Mouse (Mus musculus): Measurements from ENCODE around the gene Olfr360. TPM values are rescaled to one million over a fixed set of nuclear protein-coding genes. Genes with fewer than 3 reads are reported as not detected.

Gene Olfr360
- polyA plus RNA-seq (2015; fragmentation: Nextera tagmentation; extraction: Ambion mirVana) = not detected in 2 replicates

DNA sequence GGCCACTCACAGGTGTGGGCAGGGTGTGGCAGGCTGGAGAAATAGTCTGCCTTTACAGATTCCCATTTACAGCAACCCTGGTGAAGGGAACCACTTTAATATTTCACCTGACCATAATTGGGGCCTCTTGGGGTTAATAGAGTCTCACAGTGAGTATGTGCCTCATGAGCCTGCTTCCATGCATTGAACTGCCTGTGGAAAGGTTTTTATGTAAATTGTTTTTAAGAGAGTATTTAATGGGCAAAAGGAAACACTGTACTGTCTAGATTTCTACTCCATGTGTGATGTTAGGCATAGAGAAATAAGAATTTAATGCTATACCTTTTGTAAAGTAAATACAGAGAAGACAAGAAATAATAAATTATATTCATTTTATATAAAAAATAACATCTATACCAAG, at the start of gene Olfr360:
Olfr360 (plus strand) TSS at position 301 of the 400 bp plus-strand sequence.

GRCm38 (mm10) chr2:37089190-37089589, 23.6 kb downstream of the Olfr360 start, which contains the start of gene Olfr361:
Gene Olfr361 (minus strand): TSS chr2:37089290.

DNA sequence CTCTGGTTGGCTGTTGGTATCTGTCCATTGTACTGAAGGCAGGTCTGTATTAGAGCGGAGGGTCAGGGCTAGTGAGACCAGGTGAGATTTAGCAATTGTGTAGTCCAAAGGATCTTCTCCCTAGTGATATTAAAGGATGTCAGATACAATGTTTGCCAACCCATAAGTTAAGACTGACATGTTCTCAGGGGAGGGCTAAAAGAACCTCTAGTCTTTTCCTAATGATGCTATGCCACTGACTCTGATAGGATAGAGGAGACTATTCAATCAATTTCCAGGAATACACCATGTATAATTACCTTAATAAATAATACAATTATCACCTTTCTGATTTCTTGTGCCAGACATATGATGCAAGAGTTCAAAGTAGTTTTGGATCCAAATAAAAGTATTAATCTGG, 52.3 kb downstream of the Olfr360 start, which contains the start of gene Olfr362:
Olfr362 (minus strand) TSS at position 101 of the 400 bp plus-strand sequence.

Other genes starting within 250 kb of the Olfr360 start
- gene Olfr3, start 248.7 kb upstream of the Olfr360 start, polyA plus RNA-seq (2015; fragmentation: Nextera tagmentation; extraction: Ambion mirVana) = not detected in 2 replicates
- not detected in 2 replicates for gene Olfr350, start 219.4 kb upstream of the Olfr360 start, polyA plus RNA-seq (2015; fragmentation: Nextera tagmentation; extraction: Ambion mirVana)
- not detected in 2 replicates for gene Olfr351, start 203.1 kb upstream of the Olfr360 start, polyA plus RNA-seq (2015; fragmentation: Nextera tagmentation; extraction: Ambion mirVana)
- not detected in 2 replicates for gene Olfr352, start 197.3 kb upstream of the Olfr360 start, polyA plus RNA-seq (2015; fragmentation: Nextera tagmentation; extraction: Ambion mirVana)
- gene Olfr353, start 172.8 kb upstream of the Olfr360 start, polyA plus RNA-seq (2015; fragmentation: Nextera tagmentation; extraction: Ambion mirVana) = not detected in 2 replicates
- gene Olfr354, start 160.1 kb upstream of the Olfr360 start, polyA plus RNA-seq (2015; fragmentation: Nextera tagmentation; extraction: Ambion mirVana) = not detected in 2 replicates
- not detected in 2 replicates for gene Olfr355, start 136.8 kb upstream of the Olfr360 start, polyA plus RNA-seq (2015; fragmentation: Nextera tagmentation; extraction: Ambion mirVana)
- gene Olfr356, start 128.6 kb upstream of the Olfr360 start, polyA plus RNA-seq (2015; fragmentation: Nextera tagmentation; extraction: Ambion mirVana) = not detected in 2 replicates
- gene Olfr357, start 71.9 kb upstream of the Olfr360 start, polyA plus RNA-seq (2015; fragmentation: Nextera tagmentation; extraction: Ambion mirVana) = not detected in 2 replicates
- gene Olfr358, start 56.4 kb upstream of the Olfr360 start, polyA plus RNA-seq (2015; fragmentation: Nextera tagmentation; extraction: Ambion mirVana) = not detected in 2 replicates
- not detected in 2 replicates for gene Olfr361, start 23.5 kb downstream of the Olfr360 start, polyA plus RNA-seq (2015; fragmentation: Nextera tagmentation; extraction: Ambion mirVana)
- not detected in 2 replicates for gene Olfr362, start 52.2 kb downstream of the Olfr360 start, polyA plus RNA-seq (2015; fragmentation: Nextera tagmentation; extraction: Ambion mirVana)
- not detected in 2 replicates for gene Olfr364-ps1, start 73.6 kb downstream of the Olfr360 start, polyA plus RNA-seq (2015; fragmentation: Nextera tagmentation; extraction: Ambion mirVana)
- not detected in 2 replicates for gene Olfr365, start 122.5 kb downstream of the Olfr360 start, polyA plus RNA-seq (2015; fragmentation: Nextera tagmentation; extraction: Ambion mirVana)
- not detected in 2 replicates for gene Olfr366, start 145.8 kb downstream of the Olfr360 start, polyA plus RNA-seq (2015; fragmentation: Nextera tagmentation; extraction: Ambion mirVana)